Mouse (Mus musculus): Measurements from ENCODE around the gene H2-DMb1. TPM values are rescaled to one million over a fixed set of nuclear protein-coding genes. Genes with fewer than 3 reads are reported as not detected.

The H2-DMb1 gene
- 1 to 10 TPM; 1.5 to 2.9 TPM for total RNA-seq (2021)

DNA sequence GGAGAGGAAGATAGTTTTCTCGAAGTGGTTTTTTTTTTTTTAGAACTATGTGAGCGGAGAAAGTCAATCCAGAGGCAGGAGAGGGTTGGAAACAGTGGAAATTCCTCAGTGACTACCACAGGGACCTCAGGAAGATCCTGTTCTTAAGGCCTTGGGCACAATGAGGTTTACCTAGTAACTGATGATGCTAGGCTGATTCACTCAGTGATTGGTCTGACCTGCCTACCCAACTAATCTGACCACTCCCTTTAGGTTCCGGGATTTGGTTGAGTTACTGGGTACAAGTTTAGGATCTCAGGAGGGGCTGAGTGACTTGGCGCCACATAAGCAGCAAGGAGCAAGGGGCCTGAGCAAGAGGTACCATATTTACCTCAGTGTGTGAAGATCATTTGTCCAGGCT, at the start of gene H2-DMb1:
Gene H2-DMb1, plus strand, starts transcription at position 150 of the 400 bp plus-strand sequence.
- DNase-seq, result peak; percentile 35 to 42
- intact Hi-C loops (cut with DNase I), result no loop called here

DNA sequence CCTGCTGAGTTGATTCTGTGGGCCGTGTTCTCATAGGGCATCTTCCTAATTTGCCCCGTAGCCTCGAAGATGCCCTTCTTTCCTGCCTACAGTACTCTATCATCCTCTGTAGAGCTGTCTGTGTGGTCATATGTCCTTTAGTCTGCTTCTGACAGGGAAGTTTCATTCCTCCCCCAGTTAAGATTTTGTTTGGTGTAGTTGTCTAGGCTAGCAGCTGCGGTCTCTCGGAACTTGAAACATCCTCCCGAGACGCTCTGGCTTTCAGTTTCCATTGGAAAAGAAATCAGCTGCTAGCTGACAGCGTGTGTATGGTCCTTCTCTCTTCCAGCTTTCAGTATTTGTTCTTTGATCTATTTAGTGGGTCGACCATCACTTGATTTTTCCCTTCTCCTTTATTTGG, 48.1 kb upstream of the H2-DMb1 start:
- intact Hi-C loops (cut with DNase I), result loop anchor here (5.0 kb wide), 2 partner anchors 42 to 132 kb away; partner anchors contain the start of gene H2-Ob
- no peak for DNase-seq

DNA sequence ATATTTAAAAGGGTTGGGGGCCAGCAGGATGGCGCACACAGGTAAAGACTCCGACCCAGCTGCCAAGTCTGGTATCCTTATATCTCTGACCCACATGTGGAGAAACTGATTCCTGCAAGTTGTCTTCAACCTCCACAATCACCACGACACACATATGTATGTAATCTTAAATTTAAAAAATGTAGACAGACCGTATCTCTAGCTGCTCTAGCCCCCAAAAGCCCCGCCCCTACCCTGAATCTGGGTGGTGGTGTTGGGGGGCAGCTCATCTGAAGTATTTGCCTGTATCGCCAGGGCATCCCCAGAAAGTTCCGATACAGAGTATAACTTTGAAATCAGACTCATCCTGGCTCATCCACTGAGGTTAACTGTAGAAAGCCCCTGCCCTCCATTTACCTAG, 46.3 kb upstream of the H2-DMb1 start:
- DNase-seq, result no peak
- intact Hi-C loops (cut with DNase I), result loop anchor here (5.0 kb wide), 1 partner anchor 41 kb away; no protein-coding TSS in a partner anchor

DNA sequence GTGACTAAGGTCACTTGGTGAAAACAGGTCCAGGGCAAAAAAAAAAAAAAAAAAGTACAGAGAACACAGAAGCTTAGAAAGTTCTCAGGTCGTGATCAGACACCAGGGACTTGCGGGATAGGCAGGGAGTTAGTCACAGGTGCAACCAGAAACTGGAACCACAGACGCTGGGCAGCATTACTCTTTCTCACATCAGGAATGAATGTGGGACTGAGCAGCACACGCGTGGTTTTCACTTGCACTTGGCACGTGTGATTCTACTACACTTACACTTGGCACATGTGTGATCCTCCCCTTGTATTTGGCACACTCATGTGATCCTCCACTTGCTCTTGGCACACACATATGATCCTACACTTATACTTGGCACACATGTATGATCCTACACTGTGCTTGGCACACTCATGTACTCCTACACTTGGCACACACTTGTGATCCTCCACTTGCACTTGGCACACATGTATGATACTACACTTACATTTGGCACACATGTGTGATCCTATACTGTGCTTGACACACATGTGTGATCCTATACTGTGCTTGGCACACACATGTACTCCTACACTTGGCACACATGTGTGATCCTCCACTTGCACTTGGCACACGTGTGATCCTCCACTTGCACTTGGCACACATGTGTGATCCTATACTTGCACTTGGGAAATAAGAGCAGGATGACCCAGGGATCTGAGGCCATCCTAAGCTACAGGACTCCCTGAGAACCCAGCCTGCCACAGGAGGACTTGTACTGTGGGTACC, 45.6 kb upstream of the H2-DMb1 start:
- intact Hi-C loops (cut with DNase I), result loop anchor here (5.0 kb wide), 1 partner anchor 40 kb away; no protein-coding TSS in a partner anchor
- no peak for DNase-seq

DNA sequence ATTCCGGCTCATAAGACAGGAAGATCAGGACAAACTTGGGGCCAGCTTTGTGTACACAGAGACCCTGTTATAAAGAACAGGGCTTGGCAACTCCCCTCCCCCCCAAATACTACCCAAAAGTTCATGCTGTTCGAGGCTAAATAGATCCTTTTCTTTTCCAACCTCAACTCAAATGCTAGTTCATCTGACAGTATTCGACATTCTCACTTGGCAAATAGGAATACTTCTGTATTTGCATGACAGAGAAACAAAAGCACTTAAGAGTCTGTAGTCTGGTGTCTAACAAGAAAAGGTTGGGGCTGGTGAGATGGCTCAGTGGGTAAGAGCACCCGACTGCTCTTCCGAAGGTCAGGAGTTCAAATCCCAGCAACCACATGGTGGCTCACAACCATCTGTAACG, 44.4 kb upstream of the H2-DMb1 start:
- intact Hi-C loops (cut with DNase I), result loop anchor here (5.0 kb wide), 1 partner anchor 39 kb away; no protein-coding TSS in a partner anchor
- DNase-seq, result no peak

DNA sequence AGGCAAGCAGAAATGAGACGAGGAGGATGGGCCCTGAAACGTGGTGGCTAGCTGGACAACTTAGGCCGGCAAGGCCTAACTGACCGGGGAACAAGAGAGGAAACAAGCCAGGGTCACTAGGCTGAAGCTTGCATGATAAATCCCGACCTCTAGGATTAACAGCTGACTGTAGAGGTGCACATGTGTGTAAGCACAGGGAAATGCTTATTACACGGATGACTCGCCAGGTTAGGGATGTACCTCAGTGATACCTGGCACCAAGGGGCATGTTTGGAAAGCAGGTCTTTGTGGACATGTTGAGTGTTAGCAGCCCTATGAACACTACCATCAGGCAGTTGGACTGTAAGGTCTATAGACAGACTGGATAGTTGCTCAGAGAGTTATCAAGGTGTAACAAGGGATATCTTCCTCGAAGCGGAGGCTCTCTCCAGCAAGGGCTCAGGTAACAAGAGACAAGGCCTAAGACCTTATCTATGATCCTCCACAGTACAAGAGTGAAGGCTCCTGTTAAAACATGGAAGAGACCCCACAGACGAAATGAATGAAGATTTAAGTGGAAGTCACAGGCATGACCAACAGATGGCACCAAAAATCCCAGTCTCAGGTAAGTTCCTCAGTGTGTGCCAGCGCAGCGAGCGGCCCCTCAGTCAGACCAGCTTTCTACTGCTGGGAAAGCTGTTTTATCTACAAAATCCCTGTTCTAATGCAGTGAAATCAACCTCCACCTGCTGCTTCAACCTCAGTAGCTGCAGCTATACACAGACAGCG, 43.6 kb upstream of the H2-DMb1 start:
- intact Hi-C loops (cut with DNase I), result loop anchor here (5.0 kb wide), 1 partner anchor 38 kb away; no protein-coding TSS in a partner anchor
- no peak for DNase-seq

DNA sequence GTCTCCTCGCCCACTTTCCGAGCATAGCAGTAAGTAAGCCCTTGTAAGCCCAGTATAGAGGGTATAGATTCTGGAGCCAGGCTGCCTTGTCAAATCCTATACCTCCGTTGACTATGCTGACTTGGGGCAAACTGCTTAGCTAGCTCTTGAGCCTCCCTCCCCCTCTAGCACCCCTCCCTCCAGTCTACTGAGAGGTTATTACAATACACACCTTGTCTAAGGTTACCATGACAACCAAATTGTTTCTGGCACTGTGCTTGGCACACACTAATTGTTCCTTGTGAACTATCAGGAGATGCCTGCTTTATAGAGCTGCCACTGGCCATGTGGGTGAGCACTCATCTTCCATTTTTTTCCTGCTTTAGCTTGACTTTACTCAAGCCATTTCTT, 43.1 kb upstream of the H2-DMb1 start:
- no peak for DNase-seq
- intact Hi-C loops (cut with DNase I), result loop anchor here (5.0 kb wide), 1 partner anchor 38 kb away; no protein-coding TSS in a partner anchor

DNA sequence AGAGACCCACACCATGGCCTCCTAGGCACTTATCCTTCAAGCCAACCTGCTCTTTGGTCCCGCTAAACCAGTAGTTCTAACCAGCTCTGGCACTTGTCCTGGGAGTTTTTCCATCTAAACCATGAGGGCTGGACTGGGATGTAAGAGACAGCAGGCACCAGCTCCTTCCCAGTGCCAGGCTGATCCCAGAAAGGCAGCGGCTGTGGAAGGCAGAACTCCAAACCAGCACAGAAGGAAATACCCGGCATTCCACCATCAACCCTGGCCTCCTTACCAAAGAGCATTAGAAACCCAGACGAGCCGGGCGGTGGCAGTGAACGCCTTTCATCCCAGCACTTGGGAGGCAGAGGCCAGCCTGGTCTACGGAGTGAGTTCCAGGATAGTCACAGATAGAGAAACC, 42.6 kb upstream of the H2-DMb1 start:
- intact Hi-C loops (cut with DNase I), result no loop called here
- no peak for DNase-seq

DNA sequence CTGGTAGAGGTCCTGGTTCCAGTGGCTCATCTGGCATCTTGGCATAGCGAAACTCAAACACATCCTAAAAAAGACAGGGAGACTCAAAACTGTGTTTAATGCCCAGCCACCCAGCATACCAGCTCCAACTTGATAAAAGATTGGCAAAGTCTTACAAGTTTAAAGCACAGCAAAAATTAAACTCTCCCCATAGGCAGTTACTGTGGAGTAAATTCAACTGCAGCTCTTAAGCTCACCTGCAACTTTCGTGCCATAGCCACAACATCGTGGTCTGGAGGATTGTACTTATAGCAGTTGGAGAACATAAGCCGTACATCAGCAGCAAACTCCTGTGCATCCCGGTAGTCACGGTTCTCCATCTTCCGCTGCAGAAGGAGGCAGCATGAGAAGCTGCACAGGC, 38.8 kb upstream of the H2-DMb1 start:
- no peak for DNase-seq
- intact Hi-C loops (cut with DNase I), result no loop called here

DNA sequence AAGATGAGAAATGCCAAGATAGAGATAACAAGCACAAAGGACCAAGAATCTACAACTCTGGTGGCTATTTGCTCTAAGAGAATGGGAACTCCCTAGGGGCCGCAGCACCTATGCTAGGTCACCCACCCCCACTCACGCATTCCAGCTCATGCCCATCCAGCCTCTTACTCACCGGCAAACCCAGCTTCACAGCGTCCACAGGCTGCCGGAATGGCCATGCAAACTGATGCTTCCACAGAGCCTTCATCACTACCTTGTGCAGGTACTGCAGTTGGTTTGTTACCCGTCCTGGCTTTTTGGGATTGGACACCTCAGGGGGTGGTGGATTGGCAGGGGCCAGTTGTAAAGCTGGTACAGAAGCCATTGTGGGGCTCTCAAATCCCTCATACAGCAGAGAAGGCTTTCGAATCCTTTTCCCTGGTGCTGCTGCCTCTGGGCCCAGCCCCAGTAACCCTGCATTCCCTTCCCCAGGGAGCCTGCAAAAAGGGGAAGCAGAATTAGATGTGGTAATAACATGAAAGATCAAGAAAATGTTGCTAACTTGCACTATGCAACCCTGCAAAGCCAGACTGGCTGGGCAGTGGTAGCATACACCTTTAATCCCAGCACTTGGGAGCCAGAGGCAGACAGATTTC, 36.0 kb upstream of the H2-DMb1 start:
- intact Hi-C loops (cut with DNase I), result loop anchor here (5.0 kb wide), 1 partner anchor 85 kb away; the partner anchor contains the start of genes Rxrb and Slc39a7
- DNase-seq, result peak in 1 of 2 experiments; percentile 46

DNA sequence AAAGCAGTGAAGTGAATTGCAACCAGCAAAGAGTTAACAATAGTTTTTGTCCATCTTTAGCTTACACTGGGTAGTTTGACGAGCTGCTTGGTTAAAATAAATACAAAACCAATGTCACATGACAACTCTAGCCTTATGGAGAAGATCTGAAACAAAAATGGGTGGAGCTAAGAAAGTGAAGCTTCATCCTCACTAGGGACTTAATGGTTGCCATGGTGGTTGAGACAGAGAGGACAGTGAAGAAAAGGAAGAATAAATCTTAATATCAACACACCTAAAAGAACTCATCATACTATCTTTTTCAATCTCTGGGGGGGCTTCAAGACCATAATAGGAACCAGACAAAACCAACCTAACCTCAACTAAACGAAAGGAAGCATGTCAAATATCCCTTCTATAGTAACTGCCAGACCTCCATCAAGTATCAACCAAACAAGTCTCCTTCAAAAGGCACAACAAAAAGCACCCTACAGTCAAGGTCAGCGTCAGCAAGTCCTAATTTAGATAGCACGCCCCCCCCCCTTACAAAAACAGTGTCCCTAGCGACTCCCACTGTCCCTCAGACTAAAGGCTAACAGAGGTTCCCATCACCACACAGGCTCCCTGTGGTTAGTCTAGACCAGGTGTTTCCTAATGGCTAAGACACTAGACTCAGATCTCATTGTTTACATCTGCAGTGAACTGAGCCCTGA, 35.3 kb upstream of the H2-DMb1 start:
- DNase-seq, result no peak
- intact Hi-C loops (cut with DNase I), result loop anchor here (5.0 kb wide), 1 partner anchor 85 kb away; the partner anchor contains the start of genes Rxrb and Slc39a7

DNA sequence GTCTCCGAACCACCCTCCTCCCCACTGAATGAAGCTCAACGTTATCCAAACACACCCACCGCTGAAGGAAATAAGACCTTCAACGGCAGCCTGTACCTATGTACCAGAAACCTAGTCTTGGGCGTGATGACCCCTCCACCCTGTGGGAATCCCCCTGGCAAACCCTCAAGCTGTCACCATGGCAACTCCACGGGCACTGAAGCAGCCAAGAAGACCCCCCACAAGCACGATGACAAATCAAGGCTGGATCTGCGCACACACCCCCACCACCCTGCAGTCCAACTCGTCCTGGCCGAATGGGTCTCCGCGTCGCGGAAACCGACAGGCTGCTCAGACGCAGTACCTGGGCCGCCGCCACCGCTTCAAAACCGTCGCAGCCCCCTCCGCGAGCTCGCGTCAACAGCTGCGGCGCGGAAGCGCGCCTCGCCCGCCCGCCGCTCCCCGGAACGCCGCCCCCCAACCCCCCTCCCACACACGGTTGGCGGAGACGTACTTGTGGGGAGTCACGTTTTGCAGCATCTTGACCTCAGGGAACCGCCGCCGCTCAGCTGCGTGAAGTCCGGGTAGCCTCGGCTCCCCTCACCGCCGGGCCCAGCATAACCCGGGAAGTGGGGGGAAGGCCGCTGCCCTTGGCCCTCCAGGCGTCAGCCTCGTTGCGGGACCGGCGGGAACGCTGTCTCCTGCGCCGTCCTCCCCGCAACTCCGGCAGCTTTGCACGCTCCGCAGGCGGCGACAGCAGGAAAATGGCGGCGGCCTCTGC, 34.6 kb upstream of the H2-DMb1 start:
- peak; percentile 61 to 63 for DNase-seq
- intact Hi-C loops (cut with DNase I), result loop anchor here (5.0 kb wide), 1 partner anchor 86 kb away; the partner anchor contains the start of genes Rxrb and Slc39a7

DNA sequence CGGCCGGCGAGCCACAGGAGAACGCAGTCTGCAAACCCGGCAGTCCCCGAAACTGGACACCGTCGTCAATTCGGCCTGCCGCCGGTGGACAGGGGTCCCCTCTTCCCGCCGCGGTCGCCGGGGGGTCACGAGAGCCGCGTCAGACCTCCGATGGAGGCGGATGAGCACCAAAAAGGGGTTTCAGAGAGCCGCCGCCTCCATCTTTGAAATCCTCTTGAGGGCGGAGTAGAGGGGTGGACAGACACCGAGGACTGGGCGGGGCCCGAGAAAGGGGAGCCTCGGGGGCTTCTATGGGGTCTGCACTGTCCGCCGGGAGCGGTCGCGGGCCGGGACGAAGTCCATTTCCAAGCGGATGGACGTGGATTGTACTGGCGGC, 34.0 kb upstream of the H2-DMb1 start:
- intact Hi-C loops (cut with DNase I), result loop anchor here (5.0 kb wide), 1 partner anchor 87 kb away; the partner anchor contains the start of genes Rxrb and Slc39a7
- no peak for DNase-seq

DNA sequence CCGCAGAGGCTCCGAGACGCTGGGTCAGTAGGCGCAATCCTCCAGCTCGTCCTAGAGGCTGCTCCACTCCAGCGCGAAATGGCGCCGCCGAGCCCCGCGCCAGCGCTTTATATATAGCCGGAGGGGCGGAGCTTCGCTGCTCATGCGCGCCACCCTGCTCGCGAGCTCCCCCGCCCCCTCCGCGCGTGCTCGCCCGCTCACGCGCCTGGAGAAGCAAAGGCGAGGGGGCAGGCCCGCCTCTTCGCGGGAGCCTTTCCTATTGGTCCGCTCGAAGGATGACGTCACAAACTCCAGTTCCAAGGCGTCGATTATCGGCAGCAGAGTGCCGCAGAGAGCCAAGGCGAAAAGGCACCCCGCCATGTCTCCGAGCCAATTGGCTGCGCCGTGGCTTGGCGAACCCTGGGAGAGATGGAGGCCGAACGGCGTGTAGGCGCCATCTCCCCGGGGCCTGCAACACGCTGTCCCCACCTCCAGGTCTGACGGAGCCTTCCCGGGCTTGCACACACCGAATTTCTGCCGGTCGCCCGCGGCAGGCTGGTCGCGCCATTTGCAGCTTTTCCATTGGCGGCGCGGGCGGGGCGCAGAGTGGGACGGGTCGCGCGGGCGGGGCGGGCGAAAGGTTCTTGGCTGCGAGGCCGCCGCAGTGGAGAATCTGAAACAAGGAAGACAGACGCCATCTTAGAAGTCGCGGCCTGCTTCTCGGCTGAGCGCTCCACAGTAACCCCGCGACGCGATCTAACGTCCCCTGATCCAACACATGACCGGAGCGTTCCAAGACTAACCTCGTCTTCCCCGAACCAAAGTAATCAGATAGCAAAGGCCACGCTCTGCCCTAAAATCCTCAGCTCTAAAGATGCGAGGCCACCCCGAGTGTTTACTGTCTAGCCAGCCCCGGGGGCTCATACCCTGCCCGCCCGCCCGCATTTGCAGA, 33.4 kb upstream of the H2-DMb1 start, which contains the start of gene H2-DMa:
Gene H2-DMa, plus strand, starts transcription at position 293 of the 931 bp plus-strand sequence.
- peak; percentile 98 to 99 for DNase-seq
- intact Hi-C loops (cut with DNase I), result loop anchor here (5.0 kb wide), 1 partner anchor 87 kb away; the partner anchor contains the start of genes Rxrb and Slc39a7

DNA sequence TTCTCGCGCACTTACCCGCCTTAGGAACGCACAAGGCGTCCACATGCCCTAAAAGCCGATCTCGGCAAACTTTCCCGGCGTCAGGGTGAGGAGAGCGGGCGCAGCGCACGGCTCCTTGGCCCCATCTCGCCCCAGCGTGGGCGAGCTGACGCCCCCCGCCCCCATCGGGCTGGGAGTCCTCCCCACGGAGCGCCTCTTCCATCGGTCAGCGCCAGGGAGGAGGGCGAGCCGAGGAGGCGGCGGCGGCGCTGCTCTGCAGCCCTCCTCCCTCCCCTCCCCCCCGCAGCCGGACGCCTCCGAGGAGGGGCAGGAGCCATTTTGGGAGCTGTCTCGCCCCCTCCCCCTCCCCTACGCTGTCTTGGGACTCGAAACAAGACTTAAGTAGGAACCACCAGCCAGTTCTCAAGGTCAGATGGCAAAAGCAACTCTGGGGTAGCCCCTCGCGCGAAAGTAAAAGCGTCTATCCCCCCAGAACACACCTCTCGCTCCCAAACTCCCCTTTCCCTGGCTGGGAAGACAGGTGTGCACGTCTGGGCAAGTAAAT, 32.6 kb upstream of the H2-DMb1 start:
- intact Hi-C loops (cut with DNase I), result no loop called here
- peak; percentile 84 to 86 for DNase-seq

DNA sequence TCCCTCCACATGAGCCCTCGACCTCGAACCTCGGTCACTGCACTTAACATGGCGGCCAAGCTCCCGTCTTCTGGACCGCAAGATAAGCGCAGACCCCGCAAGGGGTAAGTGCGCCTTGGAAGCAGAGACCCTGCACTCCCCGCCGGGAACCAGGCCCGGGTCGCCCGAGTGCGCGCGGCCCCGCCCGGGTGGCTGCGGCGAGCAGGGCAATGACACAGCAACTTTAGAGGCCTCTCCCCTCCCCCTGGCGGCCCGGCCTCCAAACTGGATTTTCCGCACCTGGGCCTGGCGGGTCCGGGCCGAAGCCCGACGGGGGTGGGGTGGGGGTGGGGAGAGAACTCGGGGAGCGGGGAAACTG, 32.1 kb upstream of the H2-DMb1 start:
- intact Hi-C loops (cut with DNase I), result no loop called here
- DNase-seq, result peak in 1 of 2 experiments; percentile 83

DNA sequence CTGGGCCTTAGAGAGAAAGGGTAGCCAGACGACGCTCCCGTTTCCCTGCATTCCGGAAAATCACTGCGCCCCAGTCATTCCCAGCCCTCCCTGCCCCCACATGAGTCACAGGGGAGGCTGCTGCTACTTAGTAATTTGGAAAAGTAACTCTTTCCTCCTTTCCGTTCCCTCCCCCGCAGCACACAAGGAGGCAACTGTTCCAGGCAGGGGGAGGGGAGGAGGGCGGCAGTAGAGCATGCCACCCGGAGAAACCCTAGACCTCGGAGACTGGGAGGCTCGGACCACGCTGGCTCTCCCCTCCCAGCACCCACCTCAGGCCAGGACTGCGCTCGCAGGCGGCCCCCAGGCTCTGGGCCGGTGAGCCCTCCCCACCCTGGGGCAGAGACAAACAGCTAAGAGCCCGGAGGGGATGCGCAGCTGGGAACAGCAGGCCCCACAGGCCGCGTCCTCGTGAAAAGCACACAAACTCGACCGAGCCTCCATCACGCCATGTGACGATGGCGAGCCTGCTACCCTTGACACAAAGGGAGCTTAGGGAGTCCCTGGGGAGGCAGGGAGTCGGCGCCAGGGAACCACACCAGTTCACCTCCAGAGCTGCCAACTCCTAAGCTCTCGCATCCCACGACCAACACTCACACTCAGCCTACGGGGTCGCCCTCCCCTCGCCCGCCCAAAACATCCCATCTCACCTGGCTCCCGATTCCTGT, 31.5 kb upstream of the H2-DMb1 start:
- peak; percentile 81 to 92 for DNase-seq
- intact Hi-C loops (cut with DNase I), result no loop called here
